ENCODE assay signal across 8 mouse cellular contexts in genomic region chr4:134749301-134750030, GRCm38 (mm10). TPM values are rescaled to one million over a fixed set of nuclear protein-coding genes. Genes with fewer than 3 reads are reported as not detected.
DNase-seq lines count a peak whose midpoint lies in the region; ATAC-seq and TF ChIP-seq lines count a peak whose summit lies in the region.

No protein-coding gene starts in this region.

- ATAC-seq in activated CD4-positive, CD25-positive, alpha-beta regulatory T cell, adult 4 months, result no peak

- peak; percentile 48; the same call in 1 of the 2 replicates for TF ChIP-seq CTCF in spleen, adult 2 months (IDR thresholded peaks at IDR 0.05; ENCODE audit: extremely low read depth, insufficient read depth, insufficient read length, insufficient replicate concordance)

- no peak for DNase-seq in spleen, adult 2 months (ENCODE audit: low read depth in 1 of 2, low spot score in 2 of 2)
- no peak for DNase-seq in spleen, postnatal 14 days (ENCODE audit: low spot score in 2 of 2)
- DNase-seq in c-Kit-positive CD71-negative TER-119-negative erythroid progenitor cells, embryonic 14.5 days (ENCODE audit: low read depth), result peak; percentile 83
- DNase-seq in liver, result peak; percentile 88
- DNase-seq in thymus, postnatal 25 days, result peak; percentile 58
- no peak for DNase-seq in adrenal gland, adult 18-20 months (ENCODE audit: low spot score in 2 of 2)
- no peak for DNase-seq in layer of hippocampus, postnatal 36 days

- peak overlapping the region; percentile 86 for H3K27ac ChIP-seq in spleen, adult 2 months (ENCODE audit: insufficient read depth, low read length)

- H3K4me3 ChIP-seq in spleen, adult 2 months (ENCODE audit: extremely low read depth, insufficient read depth, insufficient read length), result peak overlapping the region; percentile 24; the same call in 1 of the 2 replicates

- H3K4me1 ChIP-seq in spleen, adult 2 months (ENCODE audit: control insufficient read depth, insufficient read depth, insufficient read length), result peaks cover 46% of the 10 kb centered on the region

- TF ChIP-seq POLR2A in spleen, adult 2 months (IDR thresholded peaks at IDR 0.05; ENCODE audit: low read depth, low read length), result no peak

- H3K36me3 ChIP-seq in spleen, adult 2 months (ENCODE audit: control insufficient read depth, insufficient read depth, low read length), result peaks cover 31% of the 10 kb centered on the region

- no peaks in the 10 kb centered on the region for H3K27me3 ChIP-seq in spleen, adult 2 months (ENCODE audit: control insufficient read depth, insufficient read depth, low read length)

- 58% methylated on average over 21 of the region's 21 CpGs for WGBS in spleen, adult 2 months

RNA-seq across cellular contexts. Expression of gene Ldlrap1, which starts 18.4 kb away (rescaled TPM):
- 26.7 and 29.8 TPM in 2 replicates for polyA plus RNA-seq in spleen, adult 2 months (2012; rRNA removed)
- total RNA-seq in adrenal gland, adult 18-20 months (2021), result 10 to 100 TPM; 41.8 to 53.9 TPM
- 10 to 100 TPM; 21.3 to 25.2 TPM for polyA plus RNA-seq in activated CD4-positive, CD25-positive, alpha-beta regulatory T cell, adult 4 months (2017; shearing (Covaris generic))
- 1 to 10 TPM; 1.8 to 2.7 TPM for total RNA-seq in layer of hippocampus, postnatal 36 days (2021)

RNA-seq across cellular contexts. Expression of gene Man1c1, which starts 45.4 kb away (rescaled TPM):
- 6.9 and 7.7 TPM in 2 replicates for polyA plus RNA-seq in spleen, adult 2 months (2012; rRNA removed)
- 10 to 100 TPM; 14.9 to 20.8 TPM for total RNA-seq in adrenal gland, adult 18-20 months (2021)
- 1 to 10 TPM; 1.0 to 1.9 TPM for polyA plus RNA-seq in activated CD4-positive, CD25-positive, alpha-beta regulatory T cell, adult 4 months (2017; shearing (Covaris generic))
- 10 to 100 TPM; 21.6 to 23.8 TPM for total RNA-seq in layer of hippocampus, postnatal 36 days (2021)

Comparison
In these comparisons a context has a peak if more than half of its experiments do, and no peak if none do; other contexts are left out.
1. DNase-seq: peak in c-Kit-positive CD71-negative TER-119-negative erythroid progenitor cells, embryonic 14.5 days (single experiment), liver (single experiment) and thymus, postnatal 25 days (single experiment); none in spleen, adult 2 months (0 of 2), spleen, postnatal 14 days (0 of 2), adrenal gland, adult 18-20 months (0 of 2) and layer of hippocampus, postnatal 36 days (0 of 2).
2. RNA of gene Ldlrap1, which starts 18.4 kb away (total RNA-seq): 41.8 to 53.9 TPM in adrenal gland, adult 18-20 months; 1.8 to 2.7 TPM in layer of hippocampus, postnatal 36 days; every median in the first group is over 10 times any median in the second.